Mouse (Mus musculus): ENCODE results near the gene Lrtm1. TPM values are rescaled to one million over a fixed set of nuclear protein-coding genes. Genes with fewer than 3 reads are reported as not detected.

Lrtm1 gene
- 0.02 TPM in 1 of 2 replicates, not detected in the other for polyA plus RNA-seq (2015; fragmentation: Nextera tagmentation; extraction: Ambion mirVana)

GRCm38 (mm10) chr14:29017883-29018282 is at the start of gene Lrtm1:
Lrtm1 (plus strand) TSS chr14:29018208.

All from spleen, postnatal 0 days (tissue).